Mouse (Mus musculus) testis, adult 2 months (tissue): ENCODE measurements around the gene Ackr4. TPM values are rescaled to one million over a fixed set of nuclear protein-coding genes. Genes with fewer than 3 reads are reported as not detected.

ENCODE experiments used
- H3K27ac ChIP-seq: fragments of 200-500 bp; 2 replicates; pipeline ENCODE4 v1.5.1; 2012; ENCODE audit warnings: low read depth, low read length; ENCODE audit not compliant: control insufficient read depth, insufficient read depth
- H3K27me3 ChIP-seq: fragments of 200-500 bp; 2 replicates; pipeline ENCODE4 v1.6.1; 2012; ENCODE audit warnings: mild to moderate bottlenecking, low read length, moderate library complexity; ENCODE audit not compliant: control insufficient read depth, insufficient read depth
- H3K36me3 ChIP-seq: fragments of 200-500 bp; 2 replicates; pipeline ENCODE4 v1.6.1; 2012; ENCODE audit warnings: mild to moderate bottlenecking, low read length; ENCODE audit not compliant: control insufficient read depth, insufficient read depth
- H3K4me1 ChIP-seq: fragments of 200-500 bp; 2 replicates; pipeline ENCODE4 v1.6.1; 2012; ENCODE audit warnings: low read length; ENCODE audit not compliant: control insufficient read depth, insufficient read depth
- H3K4me3 ChIP-seq: fragments of 200-500 bp; 2 replicates; pipeline ENCODE4 v1.5.1; 2012; ENCODE audit warnings: low read depth, mild to moderate bottlenecking, low read length, moderate library complexity, mixed read lengths; ENCODE audit not compliant: control insufficient read depth
- CTCF ChIP-seq: fragments of 200-500 bp; IDR thresholded peaks from 2 replicates; pipeline ENCODE4 v1.5.1; 2012; ENCODE audit warnings: low read depth, mild to moderate bottlenecking, inconsistent platforms, low read length, moderate library complexity; ENCODE audit not compliant: control insufficient read depth, insufficient read depth, insufficient replicate concordance
- POLR2A ChIP-seq: fragments of 200-500 bp; IDR thresholded peaks from 2 replicates; pipeline ENCODE4 v1.6.1; 2012; ENCODE audit warnings: low read depth, mild to moderate bottlenecking, inconsistent platforms, low read length, moderate library complexity; ENCODE audit not compliant: control insufficient read depth
- polyA plus RNA-seq: library from polyadenylated mRNA; depleted of rRNA; stranded (reverse); fragments of >200 nt; gene quantifications from 2 replicates; pipeline ENCODE4 v1.2.3, GENCODE M21; 2012

Ackr4 gene
- polyA plus RNA-seq, 1 experiment = 0.54 TPM

DNA sequence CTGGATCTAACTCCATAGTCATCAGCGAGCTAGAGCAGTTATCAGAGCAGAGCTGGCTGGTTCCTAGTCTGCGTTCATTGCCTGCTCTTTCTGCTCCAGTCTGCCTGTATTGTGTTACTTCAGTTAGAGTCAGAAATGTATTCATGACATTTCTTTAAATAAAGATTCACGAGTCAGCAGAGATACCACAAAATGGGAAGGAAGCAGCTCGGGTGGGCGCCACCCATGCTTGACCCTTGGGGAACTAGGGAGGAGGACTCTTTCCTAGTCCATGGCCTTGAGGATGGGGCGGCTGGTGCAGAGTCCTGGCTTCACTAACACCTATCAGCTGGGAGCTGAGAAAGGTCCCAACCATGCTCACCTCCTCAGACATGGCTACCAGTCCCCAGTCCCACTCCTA is 13.6 kb upstream of the Ackr4 start:
- Histone ChIP-seq H3K4me3 (no peak overlapping the region), H3K27ac (no peak overlapping the region), H3K36me3 (no peaks in the 10 kb centered on the region), H3K4me1 (no peaks in the 10 kb centered on the region), H3K27me3 (no peaks in the 10 kb centered on the region)
- no peak for TF ChIP-seq CTCF
- TF ChIP-seq POLR2A = no peak

DNA sequence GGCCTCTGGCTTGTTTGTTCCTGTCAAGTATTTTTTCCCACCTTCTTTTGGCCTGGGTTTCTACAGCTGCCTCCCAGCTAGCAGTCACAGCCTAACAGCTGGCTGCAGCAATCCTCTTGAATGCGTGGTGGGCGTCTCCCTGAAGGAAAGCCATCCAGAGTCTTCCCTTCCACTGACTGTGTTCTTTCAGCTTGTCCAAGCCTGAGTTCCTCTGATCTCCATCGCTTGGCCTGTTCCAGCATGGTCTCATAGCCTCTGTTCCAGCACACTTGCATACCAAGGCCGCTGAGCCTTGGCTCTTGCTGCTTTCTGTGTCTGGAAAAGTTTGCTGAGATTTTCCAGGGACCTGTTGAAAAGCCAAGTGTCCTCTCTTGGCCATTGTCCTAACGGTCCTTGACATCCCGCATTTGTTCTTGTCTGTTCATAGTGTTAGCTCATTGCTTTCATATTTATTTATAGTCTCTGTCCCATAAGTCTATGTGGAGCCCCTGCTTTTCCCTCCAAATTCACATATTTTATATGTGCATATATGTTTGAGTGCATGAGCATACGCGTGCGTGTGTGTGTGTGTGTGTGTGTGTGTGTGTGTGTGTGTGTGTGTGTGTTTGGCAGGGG is 3.5 kb upstream of the Ackr4 start:
- H3K27me3 ChIP-seq = no peaks in the 10 kb centered on the region
- TF ChIP-seq CTCF (no peak), POLR2A (no peak)
- no peaks in the 10 kb centered on the region for H3K4me1 ChIP-seq
- no peak overlapping the region for H3K27ac ChIP-seq
- no peak overlapping the region for H3K4me3 ChIP-seq
- H3K36me3 ChIP-seq = peaks cover 3% of the 10 kb centered on the region

DNA sequence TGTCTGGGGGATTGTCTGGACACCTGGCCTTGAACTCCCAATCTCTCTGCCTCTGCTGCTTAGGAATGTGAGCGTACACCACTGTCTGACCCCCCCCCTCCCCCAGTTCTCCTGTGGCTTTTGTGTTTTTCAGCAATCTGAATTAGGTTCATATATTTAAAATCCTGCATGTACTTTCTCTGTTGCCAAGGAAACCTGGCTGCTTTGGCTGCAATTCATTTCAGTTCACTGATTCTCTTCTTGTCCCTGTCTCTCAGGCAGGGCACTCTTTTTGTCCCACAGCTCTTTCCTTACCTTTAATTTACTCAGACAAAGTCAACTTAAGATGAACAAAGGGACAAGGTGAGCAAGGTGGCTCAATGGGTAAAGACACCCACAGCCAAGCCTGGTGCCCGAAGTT is 1.4 kb upstream of the Ackr4 start:
- TF ChIP-seq CTCF (no peak), POLR2A (no peak)
- Histone ChIP-seq H3K27ac (no peak overlapping the region), H3K27me3 (no peaks in the 10 kb centered on the region), H3K36me3 (peaks cover 3% of the 10 kb centered on the region), H3K4me3 (no peak overlapping the region), H3K4me1 (no peaks in the 10 kb centered on the region)

DNA sequence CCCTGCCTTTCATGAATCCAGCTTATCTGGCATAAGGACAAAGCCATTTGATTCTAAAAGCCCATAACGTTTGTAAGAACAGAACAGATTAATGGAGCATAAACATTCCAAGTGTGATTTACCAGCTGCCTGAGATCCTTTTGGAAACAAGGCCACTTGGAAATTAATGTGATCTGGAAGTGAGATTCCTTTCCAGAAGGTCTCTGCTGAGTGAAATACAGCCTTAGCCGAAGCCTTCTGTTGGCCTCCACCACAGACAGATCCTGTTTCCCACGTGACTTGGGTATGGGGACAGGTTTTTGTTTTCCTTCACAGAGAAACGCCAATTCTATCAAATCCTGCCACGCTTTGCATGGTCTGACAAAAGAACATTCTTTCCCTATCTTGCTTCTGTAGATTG is 3.1 kb downstream of the Ackr4 start:
- TF ChIP-seq CTCF (no peak), POLR2A (no peak)
- H3K27me3 ChIP-seq = no peaks in the 10 kb centered on the region
- H3K27ac ChIP-seq = no peak overlapping the region
- H3K4me3 ChIP-seq = no peak overlapping the region
- peaks cover 3% of the 10 kb centered on the region for H3K36me3 ChIP-seq
- H3K4me1 ChIP-seq = no peaks in the 10 kb centered on the region

DNA sequence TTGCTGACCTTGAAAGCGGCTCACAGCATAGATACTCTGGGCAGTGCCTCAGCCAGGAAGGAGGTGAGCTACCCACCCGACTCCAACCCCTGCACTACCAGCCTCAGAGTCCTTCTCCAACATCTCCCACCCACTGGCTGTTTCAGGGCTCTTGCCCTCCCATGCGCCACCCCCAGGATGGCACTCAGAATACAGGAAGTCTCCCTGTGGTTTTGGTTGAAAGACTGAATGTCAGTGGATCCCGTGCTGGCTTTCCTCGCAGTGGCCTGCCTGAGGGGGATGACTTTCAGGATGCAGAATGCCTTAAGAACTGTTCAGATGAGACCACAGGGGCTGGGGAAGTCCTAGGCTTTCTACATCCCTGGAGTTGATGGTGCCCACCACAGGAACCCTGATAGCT is 3.6 kb downstream of the Ackr4 start:
- Histone ChIP-seq H3K27ac (no peak overlapping the region), H3K4me3 (no peak overlapping the region), H3K36me3 (peaks cover 3% of the 10 kb centered on the region), H3K4me1 (no peaks in the 10 kb centered on the region), H3K27me3 (no peaks in the 10 kb centered on the region)
- TF ChIP-seq POLR2A (no peak), CTCF (no peak)

DNA sequence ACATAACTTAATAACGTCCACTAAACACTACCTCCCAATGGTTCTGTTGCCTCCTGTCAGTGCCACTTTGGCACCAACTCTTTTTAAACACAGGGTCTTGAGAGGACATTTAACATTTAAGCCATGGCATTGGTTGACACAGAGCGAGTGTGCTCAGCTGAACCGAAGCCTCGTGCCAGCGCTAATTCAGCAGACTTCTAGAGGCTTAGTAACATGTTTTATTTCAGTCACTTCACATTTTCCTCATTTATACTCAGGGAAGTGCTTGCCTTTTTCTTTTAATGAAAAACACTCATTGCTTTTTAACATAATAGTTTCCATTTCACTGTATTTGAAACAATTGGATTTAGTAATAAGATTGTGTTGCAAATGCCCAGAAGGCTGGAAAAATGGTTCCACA is 17.6 kb downstream of the Ackr4 start:
- TF ChIP-seq CTCF = no peak
- Histone ChIP-seq H3K36me3 (no peaks in the 10 kb centered on the region), H3K27ac (no peak overlapping the region), H3K27me3 (no peaks in the 10 kb centered on the region), H3K4me3 (no peak overlapping the region), H3K4me1 (no peaks in the 10 kb centered on the region)

DNA sequence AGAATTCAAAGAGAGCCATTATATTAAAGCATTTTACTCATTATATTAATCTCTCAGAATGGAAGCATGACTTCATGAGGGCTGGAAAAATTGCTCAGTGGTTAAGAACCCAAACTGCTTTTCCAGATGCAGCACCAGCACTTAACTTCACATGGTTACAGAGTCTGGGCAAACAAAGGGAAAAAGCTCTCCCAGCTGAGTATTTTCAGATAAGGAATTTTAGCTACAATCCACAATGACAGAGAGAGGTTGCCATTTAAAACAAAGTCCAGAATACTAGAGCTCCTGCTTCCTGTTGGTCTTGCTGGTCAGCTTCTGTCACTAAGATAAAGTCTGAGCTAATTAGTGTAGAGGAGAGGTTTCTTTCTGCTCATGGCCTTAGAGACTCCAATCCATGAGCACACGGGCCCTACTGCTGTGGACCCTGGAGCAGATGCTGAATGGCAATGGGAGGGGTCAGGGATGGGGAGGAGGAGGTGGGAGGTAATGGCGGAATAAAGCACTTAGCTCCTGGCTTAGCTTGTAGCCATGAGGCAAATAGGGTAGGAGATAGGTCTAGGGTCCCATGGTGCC is 18.1 kb downstream of the Ackr4 start:
- H3K27ac ChIP-seq = no peak overlapping the region
- H3K27me3 ChIP-seq = no peaks in the 10 kb centered on the region
- H3K36me3 ChIP-seq = no peaks in the 10 kb centered on the region
- H3K4me3 ChIP-seq = no peak overlapping the region
- H3K4me1 ChIP-seq = no peaks in the 10 kb centered on the region
- TF ChIP-seq POLR2A (no peak), CTCF (no peak)
